Mouse (Mus musculus) hindbrain, embryonic 14.5 days (tissue): Measurements from ENCODE around the gene Pdcd1lg2. TPM values are rescaled to one million over a fixed set of nuclear protein-coding genes. Genes with fewer than 3 reads are reported as not detected.
A peak's percentile ranks its signal among the peaks of the same experiment; 100 is the strongest.
"Not testable (repeated sequence)": the region's sequence is repeated elsewhere in the genome, so short reads cannot be mapped to it uniquely, and the experiment has no call there.

Experiments
- ATAC-seq: fragments of 200-750 bp; cut with Nextera tagmentation; 2 replicates; pipeline ENCODE4 v1.8.0; 2017; ENCODE audit warnings: moderate number of reproducible peaks, mild to moderate bottlenecking, moderate TSS enrichment, moderate library complexity; ENCODE audit not compliant: low FRiP score
- DNase-seq: peaks from one replicate; pipeline ENCODE4 v3.0.0-alpha.2; 2015; ENCODE audit warnings: low spot score
- H3K27ac ChIP-seq: fragments of 300-500 bp; sonication (generic); 2 replicates; pipeline ENCODE4 v1.5.1; 2014; ENCODE audit warnings: mild to moderate bottlenecking, moderate library complexity
- H3K27me3 ChIP-seq: fragments of 300-500 bp; sonication (generic); 2 replicates; pipeline ENCODE4 v1.6.1; 2014; ENCODE audit warnings: mild to moderate bottlenecking, low read length, mixed read lengths; ENCODE audit not compliant: control insufficient read depth, insufficient read depth
- H3K36me3 ChIP-seq: fragments of 300-500 bp; sonication (generic); replicated peaks from 2 replicates; pipeline ENCODE4 v1.6.1; 2014; ENCODE audit not compliant: control insufficient read depth, insufficient read depth
- H3K4me1 ChIP-seq: fragments of 300-500 bp; sonication (generic); replicated peaks from 2 replicates; pipeline ENCODE4 v1.6.1; 2014; ENCODE audit warnings: antibody characterized with exemption, low read length, mixed read lengths; ENCODE audit not compliant: control insufficient read depth, insufficient read depth
- H3K4me2 ChIP-seq: fragments of 300-500 bp; sonication (generic); replicated peaks from 2 replicates; pipeline ENCODE4 v1.6.1; 2014; ENCODE audit warnings: mild to moderate bottlenecking, moderate library complexity
- H3K4me3 ChIP-seq: fragments of 300-500 bp; sonication (generic); replicated peaks from 2 replicates; pipeline ENCODE4 v1.5.1; 2014; ENCODE audit warnings: mild to moderate bottlenecking, low read length
- H3K9ac ChIP-seq: fragments of 300-500 bp; sonication (generic); 2 replicates; pipeline ENCODE4 v1.6.1; 2014
- H3K9me3 ChIP-seq: fragments of 300-500 bp; sonication (generic); 2 replicates; pipeline ENCODE4 v1.6.1; 2016; ENCODE audit warnings: low read length; ENCODE audit not compliant: control insufficient read depth
- WGBS: fragments of 180-500 bp; shearing (Covaris S2); extraction: QIAGEN DNeasy Blood & Tissue Kit; methylation state at CpG from one replicate; pipeline ENCODE4 v1.1.7; 2014; 5-methylcytosine and 5-hydroxymethylcytosine counted together
- polyA plus RNA-seq: library from polyadenylated mRNA; unstranded; fragments of >200 nt; fragmentation: Nextera tagmentation; extraction: Ambion mirVana; gene quantifications from 2 replicates; pipeline ENCODE4 v1.2.1, GENCODE M21; 2014

The Pdcd1lg2 gene
- polyA plus RNA-seq, 1 experiment from 2014 or later = 0.15 TPM

- H3K4me3 ChIP-seq = no peak overlapping the region
- no peak overlapping the region for H3K4me2 ChIP-seq
- no peaks in the 10 kb centered on the region for H3K27me3 ChIP-seq
- no peak overlapping the region for H3K9ac ChIP-seq
- H3K36me3 ChIP-seq = no peaks in the 10 kb centered on the region
- ATAC-seq = no peak
- H3K27ac ChIP-seq = no peak overlapping the region
- H3K4me1 ChIP-seq = no peaks in the 10 kb centered on the region
- no peaks in the 10 kb centered on the region for H3K9me3 ChIP-seq
- no peak for DNase-seq
- 88% methylated on average over 3 of the region's 3 CpGs for WGBS
These were observed 3.8 kb downstream of the Pdcd1lg2 start for GRCm38 (mm10) chr19:29414513-29414912.

GRCm38 (mm10) chr19:29414917-29415316 lies 4.2 kb downstream of the Pdcd1lg2 start:
- H3K9me3 ChIP-seq, H3K27ac ChIP-seq, H3K9ac ChIP-seq, ATAC-seq, H3K27me3 ChIP-seq, H3K4me3 ChIP-seq, H3K36me3 ChIP-seq, H3K4me2 ChIP-seq, DNase-seq, H3K4me1 ChIP-seq: not testable (repeated sequence)

- no peak overlapping the region for H3K4me2 ChIP-seq
- no peaks in the 10 kb centered on the region for H3K4me1 ChIP-seq
- no peaks in the 10 kb centered on the region for H3K9me3 ChIP-seq
- no peaks in the 10 kb centered on the region for H3K27me3 ChIP-seq
- no peak overlapping the region for H3K9ac ChIP-seq
- no peak overlapping the region for H3K4me3 ChIP-seq
- ATAC-seq (no peak), DNase-seq (no peak)
- no peaks in the 10 kb centered on the region for H3K36me3 ChIP-seq
- WGBS = 80% methylated on average over 3 of the region's 3 CpGs
- no peak overlapping the region for H3K27ac ChIP-seq
These were observed 5.7 kb downstream of the Pdcd1lg2 start for GRCm38 (mm10) chr19:29416393-29416902.

GRCm38 (mm10) chr19:29417188-29417587 lies 6.5 kb downstream of the Pdcd1lg2 start:
- no peak for ATAC-seq

GRCm38 (mm10) chr19:29417894-29418293 lies 7.2 kb downstream of the Pdcd1lg2 start:
- H3K27me3 ChIP-seq = no peaks in the 10 kb centered on the region
- no peak for ATAC-seq
- H3K36me3 ChIP-seq = no peaks in the 10 kb centered on the region
- no peaks in the 10 kb centered on the region for H3K4me1 ChIP-seq
- H3K27ac ChIP-seq = no peak overlapping the region
- H3K4me2 ChIP-seq = no peak overlapping the region
- WGBS = 58% methylated on average over 2 of the region's 2 CpGs
- no peaks in the 10 kb centered on the region for H3K9me3 ChIP-seq
- H3K4me3 ChIP-seq = no peak overlapping the region
- DNase-seq = no peak
- H3K9ac ChIP-seq = no peak overlapping the region

More at GRCm38 (mm10) chr19:29417188-29417587, 6.5 kb downstream of the Pdcd1lg2 start:
- no peak overlapping the region for H3K9ac ChIP-seq
- H3K4me2 ChIP-seq = no peak overlapping the region
- H3K27me3 ChIP-seq = no peaks in the 10 kb centered on the region
- no peaks in the 10 kb centered on the region for H3K9me3 ChIP-seq
- no peak for DNase-seq
- no peak overlapping the region for H3K4me3 ChIP-seq
- no peaks in the 10 kb centered on the region for H3K36me3 ChIP-seq
- no peak overlapping the region for H3K27ac ChIP-seq
- WGBS = 79% methylated on average over 2 of the region's 2 CpGs
- H3K4me1 ChIP-seq = no peaks in the 10 kb centered on the region

DNA sequence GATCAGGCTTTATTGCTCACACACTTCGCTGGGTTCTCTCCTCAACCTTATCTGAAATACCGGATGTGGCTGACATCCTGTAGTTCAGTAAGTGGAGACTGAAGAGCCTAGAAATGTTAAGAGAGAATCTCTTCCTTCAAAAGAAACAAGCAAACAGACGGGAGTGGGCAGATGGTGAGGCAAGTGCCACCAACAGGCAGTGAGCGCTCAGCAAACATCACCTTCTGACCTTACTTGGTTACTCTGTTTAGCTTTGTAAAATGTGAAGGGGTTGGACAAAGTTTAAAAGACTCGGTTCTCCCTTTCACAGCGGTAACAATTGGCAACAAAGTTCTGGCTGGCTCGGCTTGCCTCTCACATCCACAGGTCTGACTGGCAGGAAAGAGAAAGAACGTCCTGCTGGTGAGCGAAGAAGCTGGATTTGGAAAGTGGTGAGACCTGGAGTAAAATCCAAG lies 8.0 kb downstream of the Pdcd1lg2 start:
- H3K9me3 ChIP-seq = no peaks in the 10 kb centered on the region
- no peak overlapping the region for H3K9ac ChIP-seq
- no peak overlapping the region for H3K4me2 ChIP-seq
- H3K4me1 ChIP-seq = no peaks in the 10 kb centered on the region
- H3K27me3 ChIP-seq = no peaks in the 10 kb centered on the region
- WGBS = 36% methylated on average over 9 of the region's 9 CpGs
- ATAC-seq (no peak), DNase-seq (no peak)
- H3K36me3 ChIP-seq = no peaks in the 10 kb centered on the region
- H3K4me3 ChIP-seq = no peak overlapping the region
- H3K27ac ChIP-seq = no peak overlapping the region

DNA sequence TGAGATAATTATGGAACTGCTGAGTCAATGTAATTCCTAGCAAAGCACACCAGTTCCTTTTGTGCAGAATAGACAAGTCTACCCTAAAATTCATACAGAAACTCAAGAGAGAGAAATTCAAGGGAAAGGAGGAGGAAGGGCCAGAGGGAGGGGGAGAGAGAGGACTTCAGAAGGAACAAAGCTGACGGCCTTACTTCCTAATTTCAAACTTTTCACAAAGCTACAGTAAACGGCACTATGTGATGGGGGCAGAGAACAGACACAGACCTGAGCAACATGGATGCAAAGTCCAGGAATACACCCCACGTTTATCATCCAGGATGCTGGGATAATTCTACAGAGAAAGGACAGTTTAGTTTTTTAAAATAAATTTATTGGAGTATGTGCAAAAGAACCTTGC lies 8.8 kb downstream of the Pdcd1lg2 start:
- no peaks in the 10 kb centered on the region for H3K4me1 ChIP-seq
- 81% methylated on average over 3 of the region's 3 CpGs for WGBS
- ATAC-seq = no peak

GRCm38 (mm10) chr19:29419946-29420345 lies 9.2 kb downstream of the Pdcd1lg2 start:
- Histone ChIP-seq H3K4me2 (no peak overlapping the region), H3K4me1 (no peaks in the 10 kb centered on the region), H3K4me3 (no peak overlapping the region), H3K27ac (no peak overlapping the region), H3K27me3 (no peaks in the 10 kb centered on the region), H3K9me3 (no peaks in the 10 kb centered on the region), H3K9ac (no peak overlapping the region), H3K36me3 (no peaks in the 10 kb centered on the region)
- DNase-seq (no peak), ATAC-seq (no peak)

More for the DNA sequence above, 8.8 kb downstream of the Pdcd1lg2 start:
- Histone ChIP-seq H3K4me2 (no peak overlapping the region), H3K27me3 (no peaks in the 10 kb centered on the region), H3K9me3 (no peaks in the 10 kb centered on the region), H3K27ac (no peak overlapping the region), H3K4me3 (no peak overlapping the region), H3K9ac (no peak overlapping the region), H3K36me3 (no peaks in the 10 kb centered on the region)
- DNase-seq = no peak

GRCm38 (mm10) chr19:29420397-29420796 lies 9.7 kb downstream of the Pdcd1lg2 start:
- H3K4me1 ChIP-seq = no peaks in the 10 kb centered on the region
- WGBS = 70% methylated on average over 8 of the region's 8 CpGs
- no peak overlapping the region for H3K4me3 ChIP-seq
- H3K9ac ChIP-seq = no peak overlapping the region
- H3K27ac ChIP-seq = no peak overlapping the region
- no peaks in the 10 kb centered on the region for H3K27me3 ChIP-seq
- peak; percentile 29 for DNase-seq
- no peak overlapping the region for H3K4me2 ChIP-seq
- ATAC-seq = no peak
- no peaks in the 10 kb centered on the region for H3K36me3 ChIP-seq
- H3K9me3 ChIP-seq = no peaks in the 10 kb centered on the region

- Histone ChIP-seq H3K36me3 (no peaks in the 10 kb centered on the region), H3K4me1 (no peaks in the 10 kb centered on the region), H3K9me3 (no peaks in the 10 kb centered on the region), H3K4me3 (no peak overlapping the region), H3K27me3 (no peaks in the 10 kb centered on the region), H3K9ac (no peak overlapping the region), H3K27ac (no peak overlapping the region), H3K4me2 (no peak overlapping the region)
- WGBS = 78% methylated on average over 16 of the region's 16 CpGs
- DNase-seq (no peak), ATAC-seq (no peak)
These were observed 11.4 kb downstream of the Pdcd1lg2 start for GRCm38 (mm10) chr19:29422013-29422645.
